Mouse (Mus musculus) spleen, postnatal 4 days (tissue): ENCODE data around the gene Plppr3.

Experiments
- DNase-seq, 2 experiments: peaks; one replicate each; pipeline ENCODE4 v3.0.0; 2022; ENCODE audit warnings: low spot score in 2 of 2

The Plppr3 gene

DNA sequence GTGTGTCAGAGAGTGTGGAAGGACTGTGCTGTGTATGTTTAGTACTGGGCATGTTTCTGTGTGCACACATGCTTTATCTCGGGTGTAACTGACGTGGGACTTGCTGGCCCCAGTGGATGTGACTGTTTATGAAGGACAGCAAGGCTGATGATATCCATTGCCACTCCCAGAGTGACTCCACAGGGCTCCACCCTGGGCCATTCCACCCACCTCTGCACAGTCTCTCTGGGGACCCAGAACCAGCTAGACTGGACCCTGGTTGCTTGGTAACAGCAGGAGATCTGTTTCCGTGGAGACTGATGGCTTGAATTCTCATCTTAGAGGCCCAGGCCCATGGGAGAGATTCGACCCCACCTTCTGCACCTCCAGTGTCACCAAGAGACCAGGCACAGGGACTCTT, 56.2 kb downstream of the Plppr3 start:
- DNase-seq = no peak

GRCm38 (mm10) chr10:79817111-79817510, 57.3 kb downstream of the Plppr3 start:
- DNase-seq = no peak

DNA sequence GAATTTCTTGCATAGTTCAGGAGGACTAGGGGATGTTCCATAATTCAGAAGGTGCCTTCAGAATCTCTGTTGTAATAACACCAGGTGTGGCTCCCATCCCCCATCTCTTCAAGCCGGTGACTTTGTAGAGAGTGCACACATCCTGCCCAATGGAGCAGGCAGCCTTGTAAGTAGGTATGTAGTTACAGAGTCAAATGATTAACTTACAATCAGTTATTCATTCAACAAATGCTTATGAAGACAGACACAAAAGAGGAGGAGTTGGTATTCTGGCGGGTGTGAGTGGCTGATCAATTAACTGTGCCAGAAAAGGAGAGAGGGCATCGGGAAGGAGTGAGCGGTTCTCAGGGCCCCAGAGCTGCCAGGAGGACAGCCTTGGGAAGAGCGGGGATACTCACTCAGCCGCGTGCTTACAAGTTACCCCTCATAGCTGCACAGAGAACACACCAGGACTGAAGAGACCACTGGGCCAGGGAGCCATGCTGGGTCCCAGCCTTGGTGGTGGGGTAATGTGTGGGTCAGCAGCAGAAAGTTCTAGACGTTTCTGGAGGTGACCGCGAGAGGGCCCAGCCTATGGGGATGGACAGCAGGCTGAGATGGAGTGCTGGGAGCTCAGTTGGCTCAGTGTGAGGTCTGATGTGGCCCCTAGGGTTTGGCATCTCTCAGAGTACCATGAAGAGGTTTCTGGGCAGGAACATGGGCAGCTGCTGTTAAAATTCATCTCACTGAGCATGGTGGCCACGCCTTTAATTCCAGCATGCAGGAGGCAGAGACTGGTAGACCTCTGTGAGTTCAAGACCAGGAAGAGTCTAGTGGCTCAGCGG, 58.6 kb downstream of the Plppr3 start:
- DNase-seq = no peak

GRCm38 (mm10) chr10:79814271-79814842, 60.1 kb downstream of the Plppr3 start:
- no peak for DNase-seq

GRCm38 (mm10) chr10:79811736-79812637, 62.4 kb downstream of the Plppr3 start:
- peak; percentile 83 to 96 for DNase-seq
